Mouse (Mus musculus) WW6 (cell line): Measurements from ENCODE around the gene Zkscan6.

Source experiments
- DNase-seq: peaks from one replicate; pipeline ENCODE4 v3.0.0-alpha.2; 2013; ENCODE audit warnings: low read depth, low spot score

Zkscan6 gene

GRCm38 (mm10) chr11:65806909-65807504 is at the start of gene Zkscan6:
Gene Zkscan6, plus strand, starts transcription at chr11:65807175.
- peak; percentile 76 for DNase-seq

GRCm38 (mm10) chr11:65759350-65759749 is 47.6 kb upstream of the Zkscan6 start:
- DNase-seq = no peak

- DNase-seq = no peak
Measured at GRCm38 (mm10) chr11:65760912-65761311, 46.1 kb upstream of the Zkscan6 start.

- no peak for DNase-seq
Measured at GRCm38 (mm10) chr11:65768445-65768844, 38.5 kb upstream of the Zkscan6 start.

- no peak for DNase-seq
Measured at GRCm38 (mm10) chr11:65769990-65770389, 37.0 kb upstream of the Zkscan6 start.

- DNase-seq = no peak
Measured at GRCm38 (mm10) chr11:65771546-65771945, 35.4 kb upstream of the Zkscan6 start.

GRCm38 (mm10) chr11:65773535-65773934 is 33.4 kb upstream of the Zkscan6 start:
- no peak for DNase-seq

- no peak for DNase-seq
Measured at GRCm38 (mm10) chr11:65773946-65774656, 32.9 kb upstream of the Zkscan6 start.

- DNase-seq = no peak
Measured at GRCm38 (mm10) chr11:65776906-65777611, 29.9 kb upstream of the Zkscan6 start.

GRCm38 (mm10) chr11:65777810-65778209 is 29.2 kb upstream of the Zkscan6 start:
- DNase-seq = no peak

GRCm38 (mm10) chr11:65779066-65779465 is 27.9 kb upstream of the Zkscan6 start:
- DNase-seq = no peak

GRCm38 (mm10) chr11:65779578-65779977 is 27.4 kb upstream of the Zkscan6 start:
- DNase-seq = no peak

- DNase-seq = no peak
Measured at GRCm38 (mm10) chr11:65781596-65781995, 25.4 kb upstream of the Zkscan6 start.

GRCm38 (mm10) chr11:65786160-65786559 is 20.8 kb upstream of the Zkscan6 start:
- DNase-seq = no peak

GRCm38 (mm10) chr11:65787421-65788151 is 19.4 kb upstream of the Zkscan6 start:
- peak; percentile 11 for DNase-seq

GRCm38 (mm10) chr11:65788154-65788553 is 18.8 kb upstream of the Zkscan6 start, which contains the start of gene Map2k4:
Gene Map2k4, minus strand, starts transcription at chr11:65788297.
- DNase-seq = peak; percentile 92

GRCm38 (mm10) chr11:65794428-65795219 is 12.4 kb upstream of the Zkscan6 start:
- no peak for DNase-seq

- no peak for DNase-seq
Measured at GRCm38 (mm10) chr11:65795896-65796295, 11.1 kb upstream of the Zkscan6 start.

- no peak for DNase-seq
Measured at GRCm38 (mm10) chr11:65801899-65802298, 5.1 kb upstream of the Zkscan6 start.

GRCm38 (mm10) chr11:65806321-65806904 is 562 bp upstream of the Zkscan6 start:
- no peak for DNase-seq

GRCm38 (mm10) chr11:65807601-65808000 is 626 bp downstream of the Zkscan6 start:
- no peak for DNase-seq
